Comparison of ENCODE assay signal across 8 mouse cellular contexts in genomic region chr14:60435515-60435914, GRCm38 (mm10).
DNase-seq lines count a peak whose midpoint lies in the region; ATAC-seq lines count a peak whose summit lies in the region.

No protein-coding gene starts in this region.

- intact Hi-C loops in heart, postnatal 14 days (cut with DNase I) = loop anchor here (5.0 kb wide), 1 partner anchor 128 kb away; no protein-coding TSS in a partner anchor

- peak; percentile 58 for ATAC-seq in megakaryocyte progenitor cell, adult 5-6 weeks (replicated peaks; ENCODE audit: poor library complexity)

- DNase-seq in heart, adult 11 months = peak; percentile 17
- DNase-seq in heart, postnatal 14 days = no peak
- peak; percentile 23 for DNase-seq in lung, postnatal 10 days
- no peak for DNase-seq in lung, adult 18-20 months
- peak; percentile 51 for DNase-seq in cerebellum, adult 11-12 months
- no peak for DNase-seq in thymus, postnatal 25 days
- no peak for DNase-seq in spleen, adult 12 weeks (ENCODE audit: low spot score)

Comparison
In these comparisons a context has a peak if more than half of its experiments do, and no peak if none do; other contexts are left out.
1. DNase-seq: peak in heart, adult 11 months (single experiment), lung, postnatal 10 days (single experiment) and cerebellum, adult 11-12 months (single experiment); none in heart, postnatal 14 days (0 of 2), lung, adult 18-20 months (0 of 2), thymus, postnatal 25 days (single experiment) and spleen, adult 12 weeks (single experiment).